Mouse (Mus musculus) lung, postnatal 0 days (tissue): Measurements from ENCODE around the gene Zbtb7b. TPM values are rescaled to one million over a fixed set of nuclear protein-coding genes. Genes with fewer than 3 reads are reported as not detected.

Experiments
- ATAC-seq: fragments of 200-750 bp; cut with Nextera tagmentation; 2 replicates; pipeline ENCODE4 v1.8.0; 2017; ENCODE audit warnings: moderate library complexity
- DNase-seq: peaks from one replicate; pipeline ENCODE4 v3.0.0-alpha.2; 2016; ENCODE audit warnings: low spot score
- H3K27ac ChIP-seq: fragments of 300-500 bp; sonication (generic); 2 replicates; pipeline ENCODE4 v1.5.1; 2014; ENCODE audit warnings: antibody characterized with exemption, mild to moderate bottlenecking, low read length, mixed read lengths
- H3K27me3 ChIP-seq: fragments of 300-500 bp; sonication (generic); replicated peaks from 2 replicates; pipeline ENCODE4 v1.6.1; 2014; ENCODE audit warnings: low read length, mixed read lengths; ENCODE audit not compliant: insufficient read depth
- H3K36me3 ChIP-seq: fragments of 300-500 bp; sonication (generic); 2 replicates; pipeline ENCODE4 v1.6.1; 2014; ENCODE audit warnings: low read length, mixed read lengths; ENCODE audit not compliant: insufficient read depth
- H3K4me1 ChIP-seq: fragments of 300-500 bp; sonication (generic); 2 replicates; pipeline ENCODE4 v1.6.1; 2014; ENCODE audit warnings: antibody characterized with exemption, low read depth, low read length, mixed read lengths; ENCODE audit not compliant: insufficient read depth
- H3K4me2 ChIP-seq: fragments of 300-500 bp; sonication (generic); replicated peaks from 2 replicates; pipeline ENCODE4 v1.6.1; 2014; ENCODE audit warnings: low read depth, mild to moderate bottlenecking, low read length, moderate library complexity, mixed read lengths
- H3K4me3 ChIP-seq: fragments of 300-500 bp; sonication (generic); 2 replicates; pipeline ENCODE4 v1.5.1; 2014; ENCODE audit warnings: low read depth, low read length
- H3K9ac ChIP-seq: fragments of 300-500 bp; sonication (generic); replicated peaks from 2 replicates; pipeline ENCODE4 v1.6.1; 2014; ENCODE audit warnings: low read depth, mild to moderate bottlenecking
- H3K9me3 ChIP-seq: fragments of 300-500 bp; sonication (generic); 2 replicates; pipeline ENCODE4 v1.6.1; 2016; ENCODE audit warnings: low read length, mixed read lengths
- CTCF ChIP-seq: IDR thresholded peaks from 2 replicates; pipeline ENCODE4 v1.5.1; 2016; ENCODE audit warnings: antibody characterized with exemption, mild to moderate bottlenecking
- EP300 ChIP-seq: IDR thresholded peaks from 2 replicates; pipeline ENCODE4 v1.6.1; 2016; ENCODE audit warnings: antibody characterized with exemption, mild to moderate bottlenecking, control low read depth
- whole genome bisulfite sequencing: fragments of 180-500 bp; shearing (Covaris S2); extraction: QIAGEN DNeasy Blood & Tissue Kit; methylation state at CpG from one replicate; pipeline ENCODE4 v1.1.7; 2014; 5-methylcytosine and 5-hydroxymethylcytosine counted together
- polyA plus RNA-seq: library from polyadenylated mRNA; unstranded; fragments of >200 nt; fragmentation: Nextera tagmentation; extraction: Ambion mirVana; gene quantifications from 2 replicates; pipeline ENCODE4 v1.2.1, GENCODE M21; 2015

Gene Zbtb7b
- polyA plus RNA-seq, 1 experiment from 2014 or later: 7.3 TPM

DNA sequence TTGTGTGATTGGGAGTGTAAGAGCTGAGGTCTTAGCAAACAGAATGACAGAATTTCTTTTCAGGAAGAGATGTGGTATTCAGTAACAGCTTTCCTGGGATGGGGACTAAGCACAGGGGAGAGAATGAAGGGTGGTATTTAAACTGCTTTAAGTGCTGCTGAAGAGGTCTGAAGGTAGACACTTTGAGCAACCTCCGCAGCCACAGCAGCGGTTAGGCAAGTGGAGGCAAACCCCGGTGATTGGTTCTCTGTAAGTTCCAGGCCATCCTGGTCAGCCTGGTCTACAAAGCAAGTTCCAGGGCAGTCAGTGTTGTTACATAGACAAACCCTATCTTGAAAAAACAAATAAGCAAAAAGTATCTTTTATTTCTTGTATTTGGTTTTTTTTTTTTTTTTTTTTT is 25.4 kb upstream of the Zbtb7b start:
- no peak for ATAC-seq
- peak overlapping the region; percentile 71 for H3K4me3 ChIP-seq
- H3K9me3 ChIP-seq: no peaks in the 10 kb centered on the region
- WGBS: 14% methylated on average over 3 of the region's 3 CpGs
- H3K27me3 ChIP-seq: no peaks in the 10 kb centered on the region
- peak overlapping the region; percentile 77 for H3K9ac ChIP-seq
- 0 out of 2 replicates have a peak, but pooled peaks cover 9% of the 10 kb centered on the region for H3K36me3 ChIP-seq
- peak; percentile 70 for DNase-seq
- TF ChIP-seq CTCF: no peak
- no peak for TF ChIP-seq EP300
- peak overlapping the region; percentile 87 for H3K4me2 ChIP-seq
- H3K27ac ChIP-seq: peak overlapping the region; percentile 99
- H3K4me1 ChIP-seq: peaks cover 15% of the 10 kb centered on the region; the same call in 1 of the 2 replicates

DNA sequence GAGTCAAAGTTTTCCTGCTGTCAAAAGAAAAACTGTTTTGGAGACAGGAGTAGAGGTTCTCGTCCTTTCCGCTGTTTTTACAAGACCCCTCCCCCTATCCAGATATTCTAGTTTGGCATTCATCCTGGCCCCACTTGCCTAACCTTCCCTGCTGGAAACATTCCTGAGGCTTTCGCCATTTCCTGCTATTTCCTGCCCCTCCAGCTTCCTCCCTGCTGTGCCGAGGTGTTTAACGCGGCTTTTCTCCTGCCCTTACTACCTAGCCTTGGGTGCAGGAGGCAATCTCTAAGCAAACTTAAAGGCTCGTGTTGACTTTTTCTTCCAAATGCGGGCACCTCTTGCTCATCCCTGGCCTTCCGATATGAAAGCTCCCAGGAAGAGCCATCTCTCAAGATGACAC is 25.0 kb upstream of the Zbtb7b start:
- no peaks in the 10 kb centered on the region for H3K9me3 ChIP-seq
- no peaks in the 10 kb centered on the region for H3K27me3 ChIP-seq
- WGBS: under 1% methylated on average over 9 of the region's 9 CpGs
- DNase-seq: peak; percentile 96
- peak; percentile 84 for TF ChIP-seq EP300
- no peak for TF ChIP-seq CTCF
- peak; percentile 30 for ATAC-seq
- H3K4me3 ChIP-seq: peak overlapping the region; percentile 71
- H3K36me3 ChIP-seq: 0 out of 2 replicates have a peak, but pooled peaks cover 9% of the 10 kb centered on the region
- peak overlapping the region; percentile 77 for H3K9ac ChIP-seq
- H3K27ac ChIP-seq: peak overlapping the region; percentile 99
- H3K4me1 ChIP-seq: peaks cover 15% of the 10 kb centered on the region; the same call in 1 of the 2 replicates
- H3K4me2 ChIP-seq: peak overlapping the region; percentile 87

- Histone ChIP-seq H3K27me3 (no peaks in the 10 kb centered on the region), H3K36me3 (0 out of 2 replicates have a peak, but pooled peaks cover 7% of the 10 kb centered on the region), H3K4me3 (peak overlapping the region; percentile 71), H3K4me1 (peaks cover 15% of the 10 kb centered on the region; the same call in 1 of the 2 replicates), H3K9me3 (no peaks in the 10 kb centered on the region), H3K27ac (peak overlapping the region; percentile 99), H3K4me2 (peak overlapping the region; percentile 87), H3K9ac (peak overlapping the region; percentile 77)
- DNase-seq (peak; percentile 96), ATAC-seq (peak; percentile 49)
- TF ChIP-seq EP300 (peak; percentile 68; the same call in 1 of the 2 replicates), CTCF (no peak)
- WGBS: under 1% methylated on average over 16 of the region's 16 CpGs
Observed at GRCm38 (mm10) chr3:89418861-89419250, 24.3 kb upstream of the Zbtb7b start.

DNA sequence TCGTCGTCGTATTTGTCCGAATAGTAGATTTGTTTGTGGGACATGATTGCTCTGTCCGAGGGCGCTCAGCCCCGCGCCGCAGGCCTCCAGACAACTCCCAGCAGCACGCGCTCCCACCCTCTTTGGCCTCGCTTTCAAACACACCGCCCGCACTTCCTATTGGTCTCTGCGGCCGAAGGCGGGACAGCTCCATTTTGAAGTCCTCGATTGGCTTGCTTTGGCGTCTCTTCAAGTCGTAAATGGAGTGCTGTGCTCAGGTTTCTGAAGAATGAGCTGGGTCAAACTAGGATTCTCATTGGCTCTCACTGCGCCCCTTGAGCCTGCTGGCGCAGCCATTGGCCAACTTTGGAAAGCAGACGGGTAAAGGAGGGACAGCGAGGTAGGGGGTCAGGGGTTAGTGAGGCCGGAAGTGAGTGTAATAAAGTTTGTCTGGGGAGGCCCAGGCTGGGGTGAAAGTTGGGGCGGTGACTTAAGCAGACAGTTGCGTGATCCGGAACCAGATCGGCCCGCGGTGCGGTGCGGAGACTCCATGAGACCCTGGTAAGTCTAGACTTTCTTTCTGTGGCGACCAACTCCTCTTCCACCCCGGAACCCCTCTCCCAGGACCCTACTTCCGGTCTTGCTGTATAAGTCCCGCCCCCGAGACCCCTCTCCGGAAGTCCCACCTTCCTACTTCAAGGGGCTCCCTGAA is 23.7 kb upstream of the Zbtb7b start, which contains the start of the genes Cks1b and Shc1:
Gene Cks1b (minus strand): TSS at position 214 of the 691 bp plus-strand sequence.
Gene Shc1 (plus strand): TSS at position 274 of the 691 bp plus-strand sequence.
- TF ChIP-seq EP300 (no peak), CTCF (no peak)
- 0% methylated on average over 39 of the region's 39 CpGs for WGBS
- ATAC-seq: peak; percentile 91

GRCm38 (mm10) chr3:89417840-89418169 is 23.2 kb upstream of the Zbtb7b start:
- peaks cover 15% of the 10 kb centered on the region; the same call in 1 of the 2 replicates for H3K4me1 ChIP-seq
- no peak for TF ChIP-seq CTCF
- TF ChIP-seq EP300: no peak
- H3K9ac ChIP-seq: no peak overlapping the region
- H3K36me3 ChIP-seq: no peaks in the 10 kb centered on the region
- H3K27me3 ChIP-seq: no peaks in the 10 kb centered on the region
- peak overlapping the region; percentile 38; the same call in 1 of the 2 replicates for H3K27ac ChIP-seq
- H3K4me2 ChIP-seq: peak overlapping the region; percentile 87
- WGBS: 1% methylated on average over 20 of the region's 20 CpGs
- H3K9me3 ChIP-seq: no peaks in the 10 kb centered on the region
- no peak for DNase-seq
- H3K4me3 ChIP-seq: peak overlapping the region; percentile 71
- ATAC-seq: no peak

More for the DNA sequence above, 23.7 kb upstream of the Zbtb7b start, which contains the start of the genes Cks1b and Shc1:
- H3K27ac ChIP-seq: peak within 1 kb of the TSS; percentile 99
- 0 out of 2 replicates have a peak, but pooled peaks cover 2% of the 10 kb centered on the region for H3K36me3 ChIP-seq
- no peaks in the 10 kb centered on the region for H3K9me3 ChIP-seq
- DNase-seq: peak; percentile 100
- H3K4me2 ChIP-seq: peak within 1 kb of the TSS; percentile 87
- no peaks in the 10 kb centered on the region for H3K27me3 ChIP-seq
- H3K4me1 ChIP-seq: peaks cover 15% of the 10 kb centered on the region; the same call in 1 of the 2 replicates
- H3K9ac ChIP-seq: peak within 1 kb of the TSS; percentile 77
- H3K4me3 ChIP-seq: peak within 1 kb of the TSS; percentile 71

- TF ChIP-seq CTCF: no peak
- TF ChIP-seq EP300: no peak
- Histone ChIP-seq H3K4me2 (peak overlapping the region; percentile 87), H3K27me3 (no peaks in the 10 kb centered on the region), H3K9me3 (no peaks in the 10 kb centered on the region), H3K9ac (no peak overlapping the region), H3K4me1 (peaks cover 14% of the 10 kb centered on the region; the same call in 1 of the 2 replicates), H3K27ac (no peak overlapping the region), H3K4me3 (peak overlapping the region; percentile 71; the same call in 1 of the 2 replicates), H3K36me3 (no peaks in the 10 kb centered on the region)
- no peak for ATAC-seq
- 12% methylated on average over 2 of the region's 2 CpGs for WGBS
- DNase-seq: no peak
Observed at GRCm38 (mm10) chr3:89417131-89417530, 22.6 kb upstream of the Zbtb7b start.
